Mouse (Mus musculus): Measurements from ENCODE around the gene Suclg1. TPM values are rescaled to one million over a fixed set of nuclear protein-coding genes. Genes with fewer than 3 reads are reported as not detected.

Gene Suclg1
- polyA plus RNA-seq, 1 experiment from 2014 or later = 132 TPM

GRCm38 (mm10) chr6:73253584-73253983 lies 5.4 kb downstream of the Suclg1 start:
- H3K36me3 ChIP-seq = peaks cover 20% of the 10 kb centered on the region
- WGBS = 88% methylated on average over 4 of the region's 4 CpGs
- no peak overlapping the region for H3K9ac ChIP-seq
- ATAC-seq (ENCODE audit: low read depth) = no peak
- no peak overlapping the region for H3K4me3 ChIP-seq
- H3K27ac ChIP-seq (replicated peaks) = no peak overlapping the region
- H3K9me3 ChIP-seq = no peaks in the 10 kb centered on the region
- H3K27me3 ChIP-seq = no peaks in the 10 kb centered on the region
- H3K4me1 ChIP-seq (replicated peaks) = peaks cover 28% of the 10 kb centered on the region
- no peak overlapping the region for H3K4me2 ChIP-seq

GRCm38 (mm10) chr6:73254307-73255228 lies 6.4 kb downstream of the Suclg1 start:
- Histone ChIP-seq H3K9ac (no peak overlapping the region), H3K27me3 (no peaks in the 10 kb centered on the region)
- 80% methylated on average over 9 of the region's 9 CpGs for WGBS

GRCm38 (mm10) chr6:73257068-73257467 lies 8.9 kb downstream of the Suclg1 start:
- Histone ChIP-seq H3K4me1 (replicated peaks) (peaks cover 14% of the 10 kb centered on the region), H3K27ac (replicated peaks) (no peak overlapping the region), H3K9ac (no peak overlapping the region), H3K4me3 (no peak overlapping the region), H3K27me3 (no peaks in the 10 kb centered on the region), H3K9me3 (no peaks in the 10 kb centered on the region), H3K36me3 (peaks cover 51% of the 10 kb centered on the region), H3K4me2 (no peak overlapping the region)
- WGBS = 93% methylated on average over 7 of the region's 7 CpGs
- no peak for ATAC-seq (ENCODE audit: low read depth)

More at GRCm38 (mm10) chr6:73254307-73255228, 6.4 kb downstream of the Suclg1 start:
- Histone ChIP-seq H3K36me3 (peaks cover 30% of the 10 kb centered on the region), H3K4me2 (no peak overlapping the region), H3K9me3 (no peaks in the 10 kb centered on the region), H3K4me3 (no peak overlapping the region), H3K4me1 (replicated peaks) (peaks cover 22% of the 10 kb centered on the region), H3K27ac (replicated peaks) (no peak overlapping the region)
- 0 out of 2 replicates have a peak, but pooled peaks have one; percentile 13 for ATAC-seq (ENCODE audit: low read depth)

- no peak overlapping the region for H3K4me3 ChIP-seq
- peaks cover 79% of the 10 kb centered on the region for H3K36me3 ChIP-seq
- no peaks in the 10 kb centered on the region for H3K9me3 ChIP-seq
- H3K9ac ChIP-seq = no peak overlapping the region
- ATAC-seq (ENCODE audit: low read depth) = no peak
- no peaks in the 10 kb centered on the region for H3K27me3 ChIP-seq
- H3K27ac ChIP-seq (replicated peaks) = no peak overlapping the region
- H3K4me2 ChIP-seq = no peak overlapping the region
- H3K4me1 ChIP-seq (replicated peaks) = 0 out of 2 replicates have a peak, but pooled peaks cover 2% of the 10 kb centered on the region
- WGBS = 93% methylated on average over 6 of the region's 6 CpGs
Measured at GRCm38 (mm10) chr6:73260110-73260509, 11.9 kb downstream of the Suclg1 start.

- Histone ChIP-seq H3K4me3 (no peak overlapping the region), H3K27ac (replicated peaks) (no peak overlapping the region), H3K4me2 (no peak overlapping the region), H3K27me3 (no peaks in the 10 kb centered on the region), H3K4me1 (replicated peaks) (no peaks in the 10 kb centered on the region), H3K9ac (no peak overlapping the region), H3K36me3 (peaks cover 84% of the 10 kb centered on the region), H3K9me3 (no peaks in the 10 kb centered on the region)
- 64% methylated on average over 2 of the region's 2 CpGs for WGBS
- no peak for ATAC-seq (ENCODE audit: low read depth)
Measured at GRCm38 (mm10) chr6:73264801-73265200, 16.6 kb downstream of the Suclg1 start.

GRCm38 (mm10) chr6:73267738-73268311 lies 19.6 kb downstream of the Suclg1 start:
- no peak overlapping the region for H3K4me3 ChIP-seq
- no peaks in the 10 kb centered on the region for H3K9me3 ChIP-seq
- peaks cover 90% of the 10 kb centered on the region for H3K36me3 ChIP-seq
- H3K4me1 ChIP-seq (replicated peaks) = no peaks in the 10 kb centered on the region
- WGBS = 94% methylated on average over 8 of the region's 8 CpGs
- no peaks in the 10 kb centered on the region for H3K27me3 ChIP-seq
- H3K27ac ChIP-seq (replicated peaks) = no peak overlapping the region
- no peak overlapping the region for H3K4me2 ChIP-seq
- ATAC-seq (ENCODE audit: low read depth) = no peak
- H3K9ac ChIP-seq = no peak overlapping the region

GRCm38 (mm10) chr6:73269374-73269773 lies 21.2 kb downstream of the Suclg1 start:
- Histone ChIP-seq H3K4me2 (no peak overlapping the region), H3K9ac (no peak overlapping the region), H3K9me3 (no peaks in the 10 kb centered on the region), H3K27me3 (no peaks in the 10 kb centered on the region), H3K36me3 (peaks cover 89% of the 10 kb centered on the region), H3K4me3 (no peak overlapping the region), H3K4me1 (replicated peaks) (no peaks in the 10 kb centered on the region), H3K27ac (replicated peaks) (no peak overlapping the region)
- no peak for ATAC-seq (ENCODE audit: low read depth)
- 97% methylated on average over 3 of the region's 3 CpGs for WGBS

GRCm38 (mm10) chr6:73271546-73272091 lies 23.4 kb downstream of the Suclg1 start:
- Histone ChIP-seq H3K9ac (no peak overlapping the region), H3K36me3 (peaks cover 91% of the 10 kb centered on the region), H3K4me3 (no peak overlapping the region), H3K27ac (replicated peaks) (no peak overlapping the region), H3K27me3 (no peaks in the 10 kb centered on the region), H3K4me2 (no peak overlapping the region), H3K9me3 (no peaks in the 10 kb centered on the region), H3K4me1 (replicated peaks) (no peaks in the 10 kb centered on the region)
- WGBS = 87% methylated on average over 3 of the region's 3 CpGs
- ATAC-seq (ENCODE audit: low read depth) = no peak

- Histone ChIP-seq H3K4me3 (no peak overlapping the region), H3K4me1 (replicated peaks) (no peaks in the 10 kb centered on the region), H3K36me3 (peaks cover 89% of the 10 kb centered on the region), H3K27me3 (no peaks in the 10 kb centered on the region), H3K4me2 (no peak overlapping the region), H3K9ac (no peak overlapping the region), H3K9me3 (no peaks in the 10 kb centered on the region), H3K27ac (replicated peaks) (no peak overlapping the region)
- no peak for ATAC-seq (ENCODE audit: low read depth)
- 87% methylated on average over 5 of the region's 5 CpGs for WGBS
Measured at GRCm38 (mm10) chr6:73275002-73275401, 26.8 kb downstream of the Suclg1 start.

GRCm38 (mm10) chr6:73279681-73280080 lies 31.5 kb downstream of the Suclg1 start:
- Histone ChIP-seq H3K36me3 (peaks cover 42% of the 10 kb centered on the region), H3K9ac (no peak overlapping the region), H3K4me1 (replicated peaks) (no peaks in the 10 kb centered on the region), H3K27me3 (no peaks in the 10 kb centered on the region), H3K27ac (replicated peaks) (no peak overlapping the region), H3K4me3 (no peak overlapping the region), H3K4me2 (no peak overlapping the region), H3K9me3 (no peaks in the 10 kb centered on the region)
- WGBS = 77% methylated on average over 8 of the region's 8 CpGs
- ATAC-seq (ENCODE audit: low read depth) = no peak

GRCm38 (mm10) chr6:73280546-73281115 lies 32.4 kb downstream of the Suclg1 start:
- no peak overlapping the region for H3K4me2 ChIP-seq
- H3K4me1 ChIP-seq (replicated peaks) = no peaks in the 10 kb centered on the region
- no peaks in the 10 kb centered on the region for H3K9me3 ChIP-seq
- ATAC-seq (ENCODE audit: low read depth) = no peak
- peaks cover 33% of the 10 kb centered on the region for H3K36me3 ChIP-seq
- 80% methylated on average over 9 of the region's 9 CpGs for WGBS
- no peak overlapping the region for H3K4me3 ChIP-seq
- H3K9ac ChIP-seq = no peak overlapping the region
- no peaks in the 10 kb centered on the region for H3K27me3 ChIP-seq
- H3K27ac ChIP-seq (replicated peaks) = no peak overlapping the region

- WGBS = 96% methylated on average over 2 of the region's 2 CpGs
- Histone ChIP-seq H3K4me1 (replicated peaks) (no peaks in the 10 kb centered on the region), H3K27ac (replicated peaks) (no peak overlapping the region), H3K4me3 (no peak overlapping the region), H3K36me3 (no peaks in the 10 kb centered on the region), H3K4me2 (no peak overlapping the region), H3K27me3 (no peaks in the 10 kb centered on the region), H3K9me3 (no peaks in the 10 kb centered on the region), H3K9ac (no peak overlapping the region)
- no peak for ATAC-seq (ENCODE audit: low read depth)
Measured at GRCm38 (mm10) chr6:73286326-73286725, 38.1 kb downstream of the Suclg1 start.
